Mouse (Mus musculus) ovary, postnatal 10 days (tissue): ENCODE data around the gene Pifo.

Experiments
- DNase-seq: peaks from one replicate; pipeline ENCODE4 v3.0.0; 2022; ENCODE audit warnings: low spot score

The Pifo gene

GRCm38 (mm10) chr3:105951348-105951747, 63.1 kb downstream of the Pifo start:
- DNase-seq, result no peak
